Mouse (Mus musculus) induced T-regulatory cell, adult 2 months (primary cell): ENCODE measurements around the gene Frs2.
A peak's percentile ranks its signal among the peaks of the same experiment; 100 is the strongest.

Experiments used
- DNase-seq: peaks from one replicate; pipeline ENCODE4 v3.0.0-alpha.2; 2012; ENCODE audit warnings: low read depth

Frs2 gene

DNA sequence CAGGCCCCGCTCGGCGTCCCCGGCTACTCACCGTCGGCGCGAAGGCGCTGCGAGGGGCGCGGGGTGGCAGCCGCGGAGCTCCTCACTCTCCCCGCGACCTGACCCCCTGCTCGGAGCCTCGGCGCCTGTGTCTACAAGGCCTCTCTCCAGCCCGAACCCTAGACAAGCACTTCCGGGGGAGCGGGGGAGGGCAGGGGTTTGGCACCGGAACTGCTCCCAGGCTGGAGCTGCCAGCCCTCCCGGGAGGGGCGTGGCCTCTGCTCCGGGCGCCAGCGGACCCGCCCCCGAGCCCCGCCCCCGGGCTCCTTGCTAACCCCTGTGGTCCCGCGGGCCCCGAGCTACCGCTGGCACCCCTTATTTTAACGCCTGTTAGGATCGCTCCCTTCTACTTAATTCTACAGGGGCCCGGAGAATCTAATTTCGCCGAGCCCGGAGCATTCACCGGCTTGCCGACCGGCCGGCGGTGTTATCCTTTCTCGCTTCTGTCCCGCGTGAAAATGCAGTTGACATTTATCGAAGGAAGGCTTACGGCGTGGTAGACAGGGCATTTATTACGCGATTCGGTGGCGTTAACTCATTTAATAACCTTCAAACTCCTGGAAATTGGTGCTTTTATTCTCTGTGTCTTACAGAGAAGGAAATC lies at the start of gene Frs2:
TSS of gene Frs2 (minus strand) at position 174 of the 643 bp plus-strand sequence.
- peak; percentile 96 for DNase-seq

- no peak for DNase-seq
Observed at GRCm38 (mm10) chr10:117196696-117197095, 48.4 kb upstream of the Frs2 start.

- no peak for DNase-seq
Observed at GRCm38 (mm10) chr10:117195748-117196147, 47.4 kb upstream of the Frs2 start.

DNA sequence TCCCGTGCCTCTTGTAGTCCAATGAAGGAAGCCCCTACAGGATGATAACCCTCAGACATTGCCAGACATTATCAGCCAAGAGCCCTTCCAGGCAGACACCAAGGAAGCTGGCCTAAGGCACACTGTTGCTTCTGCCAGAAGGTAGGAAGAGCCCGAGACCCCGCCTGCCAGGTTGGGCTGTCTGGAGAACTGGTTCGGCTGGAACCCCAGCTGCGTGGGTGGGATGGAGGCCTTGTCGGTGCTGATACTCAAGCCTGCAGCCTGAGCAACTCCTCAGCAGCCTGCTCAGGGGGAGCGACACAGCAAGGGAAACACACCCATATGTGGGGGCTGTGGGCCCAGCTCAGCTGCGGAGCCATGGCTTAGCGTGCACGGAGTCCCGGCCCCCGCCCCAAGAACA lies 46.7 kb upstream of the Frs2 start:
- no peak for DNase-seq

DNA sequence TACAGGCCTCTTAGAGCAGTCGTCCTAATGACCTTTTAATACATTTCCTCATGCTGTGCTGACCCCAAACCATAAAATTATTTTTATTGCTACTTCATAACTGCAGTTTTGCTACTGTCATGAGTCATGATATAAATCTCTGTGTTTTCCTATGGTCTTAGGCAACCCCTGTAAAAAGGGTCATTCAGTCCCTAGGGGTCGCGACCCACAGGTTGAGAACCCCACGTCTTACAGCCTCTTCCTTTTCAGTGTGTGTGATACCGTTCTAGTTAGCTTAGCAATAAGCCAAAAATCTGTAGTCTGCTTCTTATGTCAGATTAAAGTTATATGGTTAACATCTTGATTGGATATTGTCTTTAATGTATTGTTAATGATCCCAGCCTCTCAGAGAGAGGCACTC lies 45.0 kb upstream of the Frs2 start:
- no peak for DNase-seq

GRCm38 (mm10) chr10:117185399-117186089 lies 37.2 kb upstream of the Frs2 start:
- DNase-seq = no peak

- no peak for DNase-seq
Observed at GRCm38 (mm10) chr10:117181098-117181497, 32.8 kb upstream of the Frs2 start.

GRCm38 (mm10) chr10:117174645-117175044 lies 26.3 kb upstream of the Frs2 start:
- DNase-seq = no peak

GRCm38 (mm10) chr10:117173566-117174438 lies 25.5 kb upstream of the Frs2 start:
- DNase-seq = no peak

DNA sequence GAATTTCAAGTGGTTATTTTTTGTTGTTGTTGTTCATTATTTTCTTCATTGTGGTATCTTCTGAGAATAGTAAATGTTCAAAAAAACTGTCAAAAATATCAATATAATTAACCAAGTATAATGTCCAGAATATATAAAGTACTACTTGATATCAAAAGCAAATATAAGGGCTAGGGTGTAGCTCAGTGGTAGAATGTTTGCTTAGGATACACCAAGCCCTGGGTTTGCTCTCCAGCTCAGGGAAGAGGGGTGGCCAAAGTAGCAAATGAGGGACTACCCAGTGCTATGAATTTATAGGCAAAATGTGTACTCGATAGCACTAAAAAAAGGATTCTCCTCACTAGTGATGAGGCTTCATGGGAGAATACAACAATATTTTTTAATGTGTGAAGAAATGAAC lies 24.8 kb upstream of the Frs2 start:
- no peak for DNase-seq

- no peak for DNase-seq
Observed at GRCm38 (mm10) chr10:117172069-117172468, 23.7 kb upstream of the Frs2 start.

DNA sequence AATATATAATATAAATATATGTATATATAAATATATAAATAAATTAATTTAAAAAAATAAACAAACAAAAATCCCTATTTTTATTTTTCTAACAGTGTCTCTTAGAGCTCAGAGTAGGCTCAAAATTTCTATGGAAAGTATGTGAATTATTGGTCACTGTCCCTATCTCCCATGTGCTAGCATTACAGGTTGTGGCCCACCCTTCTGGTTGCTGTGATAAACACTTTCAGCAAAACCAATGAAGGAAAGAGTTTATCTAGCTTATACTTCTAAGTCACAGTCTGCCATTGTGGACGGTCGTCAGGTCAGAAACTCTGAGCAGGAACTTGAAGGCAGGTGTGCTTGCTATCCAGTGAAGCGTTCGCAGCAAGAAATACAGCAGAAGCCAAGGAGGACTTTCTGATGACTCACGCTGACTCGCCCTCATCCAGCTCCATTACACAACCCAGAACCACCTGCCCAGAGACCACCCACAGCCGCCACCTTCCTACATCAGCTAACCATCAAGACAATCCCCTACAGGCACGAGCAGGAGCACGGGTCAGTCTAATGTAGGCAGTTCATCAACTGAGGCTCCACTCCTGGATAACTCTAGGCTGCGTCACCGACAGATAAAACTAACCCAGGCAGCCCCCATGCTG lies 18.6 kb upstream of the Frs2 start:
- no peak for DNase-seq

- no peak for DNase-seq
Observed at GRCm38 (mm10) chr10:117162662-117163061, 14.3 kb upstream of the Frs2 start.

DNA sequence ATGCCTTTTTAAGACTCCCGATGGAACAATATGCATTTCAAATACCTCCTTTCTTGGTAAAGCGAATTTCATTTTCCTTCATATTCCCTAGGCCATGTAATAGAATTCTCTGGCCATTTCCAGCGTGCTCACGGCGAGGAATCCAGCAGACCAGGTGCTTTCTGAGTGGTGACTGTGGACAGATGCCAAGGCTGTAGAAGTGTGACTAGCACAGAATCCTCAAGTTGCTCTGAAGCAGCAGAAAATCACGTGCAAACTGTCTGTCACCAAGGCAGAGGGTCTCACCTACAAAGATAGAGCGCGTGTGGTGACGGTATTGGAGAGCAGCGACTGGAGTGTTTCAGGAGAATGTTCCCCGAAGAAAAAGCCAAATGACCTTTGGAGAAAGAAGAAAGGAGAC lies 11.8 kb upstream of the Frs2 start:
- DNase-seq = no peak

GRCm38 (mm10) chr10:117152247-117152646 lies 3.9 kb upstream of the Frs2 start:
- DNase-seq = no peak

DNA sequence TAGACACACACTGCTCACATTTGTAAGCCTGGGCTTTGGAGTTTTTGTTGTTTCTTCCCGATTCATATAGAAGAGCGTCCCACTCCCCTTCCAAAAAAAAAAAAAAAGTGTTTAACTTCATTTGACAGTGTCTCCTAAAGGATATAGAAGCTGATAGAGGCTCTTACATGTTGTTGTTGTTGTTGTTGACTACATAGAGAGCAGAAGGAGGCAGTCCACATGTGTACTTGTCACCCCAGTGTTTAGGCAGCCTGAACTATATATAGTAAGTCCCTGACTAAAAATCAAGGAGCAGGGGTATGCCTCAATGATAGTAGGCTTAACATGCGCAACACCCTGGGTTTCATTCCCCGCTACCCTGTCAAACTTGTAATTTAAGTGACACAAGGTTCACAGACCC lies 3.3 kb upstream of the Frs2 start:
- DNase-seq = no peak

DNA sequence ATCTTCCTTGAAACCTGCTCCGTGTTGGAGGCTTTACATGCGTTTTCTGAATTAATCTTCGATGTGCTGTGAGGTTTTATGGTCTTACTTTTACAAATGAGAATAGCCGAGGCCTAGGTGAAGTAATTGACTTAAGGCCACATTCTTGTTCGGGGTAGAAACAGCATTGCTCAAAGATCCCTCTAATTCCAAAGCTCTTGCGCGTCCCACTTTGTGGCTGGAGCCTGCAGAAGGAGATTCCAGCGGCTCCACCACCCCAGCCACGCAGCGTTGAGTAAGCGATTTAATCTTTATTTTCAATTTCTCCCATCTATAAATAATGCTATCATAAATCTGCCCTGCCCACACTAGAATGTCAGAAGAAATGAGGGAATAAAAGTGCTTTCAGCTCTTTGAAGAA lies 2.9 kb upstream of the Frs2 start:
- no peak for DNase-seq

DNA sequence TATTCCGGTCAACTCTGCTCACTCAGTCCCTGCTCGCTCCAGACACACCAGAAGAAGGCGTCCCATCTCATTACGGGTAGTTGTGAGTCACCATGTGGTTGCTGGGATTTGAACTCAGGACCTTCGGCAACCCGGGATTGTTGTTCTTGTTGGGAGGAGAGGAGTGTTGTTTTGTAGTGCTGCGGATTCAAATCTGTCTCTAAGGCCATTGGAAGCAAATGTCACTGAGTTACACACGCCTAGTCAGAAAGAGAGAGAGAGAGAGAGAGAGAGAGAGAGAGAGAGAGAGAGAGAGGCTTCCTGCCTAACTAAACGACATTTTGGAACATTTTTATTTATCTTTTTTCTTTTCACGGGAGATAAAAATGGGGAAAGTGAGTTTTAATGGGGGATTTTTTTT lies 2.4 kb upstream of the Frs2 start:
- DNase-seq = peak; percentile 32

DNA sequence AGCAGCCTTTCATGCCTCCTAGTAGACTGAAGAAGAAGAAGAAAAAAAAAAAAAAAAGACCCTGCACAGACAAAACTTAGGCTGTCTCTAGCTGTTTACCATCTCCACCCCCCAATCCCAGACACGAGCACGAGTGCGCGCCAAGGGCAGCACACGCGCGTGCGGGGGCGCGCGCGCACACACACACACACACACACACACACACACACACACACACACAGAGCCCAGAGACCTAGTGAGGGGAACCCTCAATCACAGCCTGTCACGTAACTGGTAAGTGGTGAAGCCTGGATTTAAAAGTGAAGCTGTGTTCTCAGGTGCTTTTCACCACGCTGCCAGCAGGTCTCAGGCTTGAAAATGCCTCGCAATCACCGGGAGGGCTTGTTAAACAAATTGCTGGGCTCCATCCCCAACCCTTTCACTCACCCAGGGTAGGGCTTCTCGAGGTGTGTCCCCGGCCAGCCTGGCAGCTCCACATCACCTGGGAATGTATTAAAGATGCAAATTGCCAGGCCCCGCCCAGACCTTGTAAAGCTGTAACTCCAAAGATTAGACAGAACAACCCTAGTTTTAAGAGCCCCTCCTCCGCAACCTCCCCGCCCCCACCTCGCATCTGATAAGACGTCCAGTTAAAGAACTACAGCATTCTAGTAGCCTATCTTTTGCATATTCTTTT lies 1.7 kb upstream of the Frs2 start:
- peak; percentile 77 for DNase-seq

- peak; percentile 41 for DNase-seq
Observed at GRCm38 (mm10) chr10:117149241-117149640, 907 bp upstream of the Frs2 start.

- peak; percentile 50 for DNase-seq
Observed at GRCm38 (mm10) chr10:117147463-117148360, 622 bp downstream of the Frs2 start.
